Comparison of ENCODE assay signal across 11 mouse cellular contexts in genomic region chr6:136171343-136171742, GRCm38 (mm10). TPM values are rescaled to one million over a fixed set of nuclear protein-coding genes. Genes with fewer than 3 reads are reported as not detected.
A peak's percentile ranks its signal among the peaks of the same experiment; 100 is the strongest.
DNase-seq lines count a peak whose midpoint lies in the region; ATAC-seq lines count a peak whose summit lies in the region.
"Had no signal": no experiment of that assay in that cellular context is flagged by ENCODE, and none has a peak within 500 bp of the region (broad histone marks: within the 10 kb centered on the region; RNA-seq: fewer than 3 reads in every experiment).

No protein-coding gene starts in this region.

- no peak for ATAC-seq in limb, embryonic 12.5 days (ENCODE audit: insufficient number of reproducible peaks, insufficient read depth, low FRiP score, low TSS enrichment, low read depth)
- no peak for ATAC-seq in forebrain, embryonic 12.5 days (ENCODE audit: low FRiP score)
- no peak for ATAC-seq in hindbrain, embryonic 16.5 days
- ATAC-seq in neural tube, embryonic 14.5 days (ENCODE audit: low read depth) = no peak

- no peaks in the 10 kb centered on the region for H3K9me3 ChIP-seq in limb, embryonic 12.5 days
- no peaks in the 10 kb centered on the region for H3K9me3 ChIP-seq in limb, embryonic 10.5 days (replicated peaks)
- H3K9me3 ChIP-seq in forebrain, embryonic 12.5 days = no peaks in the 10 kb centered on the region
- H3K9me3 ChIP-seq in hindbrain, embryonic 16.5 days (ENCODE audit: control insufficient read depth, low read length) = no peaks in the 10 kb centered on the region
- H3K9me3 ChIP-seq in neural tube, embryonic 14.5 days (ENCODE audit: control insufficient read depth, low read length) = no peaks in the 10 kb centered on the region

- 18% methylated on average over 7 of the region's 7 CpGs for WGBS in limb, embryonic 12.5 days
- 16% methylated on average over 7 of the region's 7 CpGs for WGBS in limb, embryonic 10.5 days
- 9% methylated on average over 7 of the region's 7 CpGs for WGBS in forebrain, embryonic 12.5 days
- WGBS in hindbrain, embryonic 16.5 days = 11% methylated on average over 7 of the region's 7 CpGs
- 13% methylated on average over 7 of the region's 7 CpGs for WGBS in neural tube, embryonic 14.5 days

- H3K36me3 ChIP-seq in limb, embryonic 12.5 days = no peaks in the 10 kb centered on the region
- H3K36me3 ChIP-seq in limb, embryonic 10.5 days = no peaks in the 10 kb centered on the region
- H3K36me3 ChIP-seq in forebrain, embryonic 12.5 days (replicated peaks) = no peaks in the 10 kb centered on the region
- H3K36me3 ChIP-seq in hindbrain, embryonic 16.5 days (ENCODE audit: control insufficient read depth, insufficient read depth, low read length) = no peaks in the 10 kb centered on the region
- H3K36me3 ChIP-seq in neural tube, embryonic 14.5 days (ENCODE audit: control insufficient read depth, insufficient read depth, low read length) = no peaks in the 10 kb centered on the region

- H3K4me1 ChIP-seq in limb, embryonic 12.5 days (replicated peaks) = peaks cover 7% of the 10 kb centered on the region; the same call in 1 of the 2 replicates
- peaks cover 21% of the 10 kb centered on the region for H3K4me1 ChIP-seq in limb, embryonic 10.5 days
- H3K4me1 ChIP-seq in forebrain, embryonic 12.5 days = peaks cover 17% of the 10 kb centered on the region
- H3K4me1 ChIP-seq in hindbrain, embryonic 16.5 days (ENCODE audit: control insufficient read depth, insufficient read depth, low read depth, low read length) = peaks cover 21% of the 10 kb centered on the region
- H3K4me1 ChIP-seq in neural tube, embryonic 14.5 days (ENCODE audit: control insufficient read depth, insufficient read depth, low read length) = peaks cover 14% of the 10 kb centered on the region

- no peak overlapping the region for H3K27ac ChIP-seq in limb, embryonic 12.5 days
- H3K27ac ChIP-seq in limb, embryonic 10.5 days = no peak overlapping the region
- H3K27ac ChIP-seq in forebrain, embryonic 12.5 days = no peak overlapping the region
- peak overlapping the region; percentile 85 for H3K27ac ChIP-seq in hindbrain, embryonic 16.5 days (ENCODE audit: low read depth, low read length)
- peak overlapping the region; percentile 91; the same call in 1 of the 2 replicates for H3K27ac ChIP-seq in neural tube, embryonic 14.5 days (ENCODE audit: low read depth, low read length)

- 0 out of 2 replicates have a peak overlapping the region, but pooled peaks have one; percentile 52 for H3K4me3 ChIP-seq in limb, embryonic 12.5 days (replicated peaks)
- no peak overlapping the region for H3K4me3 ChIP-seq in limb, embryonic 10.5 days
- H3K4me3 ChIP-seq in forebrain, embryonic 12.5 days (replicated peaks) = peak overlapping the region; percentile 61
- H3K4me3 ChIP-seq in hindbrain, embryonic 16.5 days (ENCODE audit: low read length) = peak overlapping the region; percentile 64
- peak overlapping the region; percentile 46 for H3K4me3 ChIP-seq in neural tube, embryonic 14.5 days (ENCODE audit: low read depth, low read length)
- H3K4me3 ChIP-seq: erythroblast, embryonic 14.5 days had no signal

- peaks cover 61% of the 10 kb centered on the region for H3K27me3 ChIP-seq in limb, embryonic 12.5 days
- peaks cover 58% of the 10 kb centered on the region for H3K27me3 ChIP-seq in limb, embryonic 10.5 days (ENCODE audit: low read depth, poor library complexity, severe bottlenecking)
- H3K27me3 ChIP-seq in forebrain, embryonic 12.5 days = peaks cover 55% of the 10 kb centered on the region
- H3K27me3 ChIP-seq in hindbrain, embryonic 16.5 days (replicated peaks; ENCODE audit: control insufficient read depth, insufficient read depth, low read length) = no peaks in the 10 kb centered on the region
- no peaks in the 10 kb centered on the region for H3K27me3 ChIP-seq in neural tube, embryonic 14.5 days (ENCODE audit: control insufficient read depth, insufficient read depth, low read length)

- no peak for DNase-seq in limb, embryonic 10.5 days (ENCODE audit: low spot score)
- no peak for DNase-seq in adipocyte (ENCODE audit: low spot score)
- DNase-seq in urinary bladder, postnatal 14 days (ENCODE audit: low spot score) = no peak
- DNase-seq in adrenal gland, adult 18-20 months (ENCODE audit: low spot score in 2 of 2) = no peak
- DNase-seq: heart, adult 18-20 months; kidney, adult 9 months had no signal

- H3K9ac ChIP-seq in limb, embryonic 12.5 days (replicated peaks) = no peak overlapping the region
- H3K9ac ChIP-seq in forebrain, embryonic 12.5 days = peak overlapping the region; percentile 63
- H3K9ac ChIP-seq in hindbrain, embryonic 16.5 days (ENCODE audit: low read depth, low read length) = peak overlapping the region; percentile 75
- H3K9ac ChIP-seq in neural tube, embryonic 14.5 days (replicated peaks; ENCODE audit: low read depth, low read length) = peak overlapping the region; percentile 72

- peak overlapping the region; percentile 95; the same call in 1 of the 2 replicates for H3K4me2 ChIP-seq in limb, embryonic 12.5 days
- H3K4me2 ChIP-seq in forebrain, embryonic 12.5 days = peak overlapping the region; percentile 98
- H3K4me2 ChIP-seq in hindbrain, embryonic 16.5 days (ENCODE audit: low read length) = peak overlapping the region; percentile 82
- peak overlapping the region; percentile 72 for H3K4me2 ChIP-seq in neural tube, embryonic 14.5 days (ENCODE audit: low read depth, low read length)

RNA-seq across cellular contexts. Expression of gene Grin2b, which starts 2.0 kb away (rescaled TPM):
- polyA plus RNA-seq in limb, embryonic 12.5 days (2016; fragmentation: Nextera tagmentation; extraction: Ambion mirVana) = 0.97 and 1.8 TPM in 2 replicates
- polyA plus RNA-seq in limb, embryonic 10.5 days (2016; fragmentation: Nextera tagmentation; extraction: Ambion mirVana) = 0.03 TPM in 1 of 2 replicates, not detected in the other
- 7.3 and 9.5 TPM in 2 replicates for polyA plus RNA-seq in forebrain, embryonic 12.5 days (2016; fragmentation: Nextera tagmentation; extraction: Ambion mirVana)
- 56.1 and 62.5 TPM in 2 replicates for polyA plus RNA-seq in hindbrain, embryonic 16.5 days (2015; fragmentation: Nextera tagmentation; extraction: Ambion mirVana)
- polyA plus RNA-seq in neural tube, embryonic 14.5 days (2014; fragmentation: Nextera tagmentation; extraction: Ambion mirVana) = 58.1 and 87.8 TPM in 2 replicates
- total RNA-seq in adrenal gland, adult 18-20 months (2021) = under 1 TPM; 0.07 to 0.22 TPM
- polyA plus RNA-seq: erythroblast, embryonic 14.5 days had no signal

Comparison
In these comparisons a context has a peak if more than half of its experiments do, and no peak if none do; other contexts are left out.
1. H3K27ac ChIP-seq: peak in hindbrain, embryonic 16.5 days (single experiment) and neural tube, embryonic 14.5 days (single experiment); none in limb, embryonic 12.5 days (single experiment), limb, embryonic 10.5 days (single experiment) and forebrain, embryonic 12.5 days (single experiment).
2. Peak in every context shown above with its lines, with median percentiles within 50 percentile points of each other: H3K4me2 ChIP-seq.